Mouse (Mus musculus): ENCODE data around the gene Zfyve27.

Gene Zfyve27

GRCm38 (mm10) chr19:42163764-42164163 is at the start of gene Zfyve27:
Zfyve27 (plus strand) TSS chr19:42163951.
- DNase-seq (ENCODE audit: low read depth, low spot score) = no peak

GRCm38 (mm10) chr19:42115783-42116335 is 47.9 kb upstream of the Zfyve27 start:
- no peak for DNase-seq (ENCODE audit: low read depth, low spot score)

GRCm38 (mm10) chr19:42118142-42118541 is 45.6 kb upstream of the Zfyve27 start:
- DNase-seq (ENCODE audit: low read depth, low spot score) = no peak

GRCm38 (mm10) chr19:42118596-42118995 is 45.2 kb upstream of the Zfyve27 start:
- no peak for DNase-seq (ENCODE audit: low read depth, low spot score)

- DNase-seq (ENCODE audit: low read depth, low spot score) = no peak
These were observed 43.3 kb upstream of the Zfyve27 start for GRCm38 (mm10) chr19:42120451-42120850.

- DNase-seq (ENCODE audit: low read depth, low spot score) = no peak
These were observed 39.1 kb upstream of the Zfyve27 start for GRCm38 (mm10) chr19:42124684-42125083.

- no peak for DNase-seq (ENCODE audit: low read depth, low spot score)
These were observed 38.1 kb upstream of the Zfyve27 start for GRCm38 (mm10) chr19:42125501-42126218.

GRCm38 (mm10) chr19:42126219-42126605 is 37.5 kb upstream of the Zfyve27 start:
- no peak for DNase-seq (ENCODE audit: low read depth, low spot score)

- no peak for DNase-seq (ENCODE audit: low read depth, low spot score)
These were observed 36.7 kb upstream of the Zfyve27 start for GRCm38 (mm10) chr19:42127024-42127423.

GRCm38 (mm10) chr19:42128052-42128740 is 35.6 kb upstream of the Zfyve27 start:
- DNase-seq (ENCODE audit: low read depth, low spot score) = peak; percentile 35

GRCm38 (mm10) chr19:42128787-42129508 is 34.8 kb upstream of the Zfyve27 start, which contains the start of gene Avpi1:
Avpi1 (minus strand) TSS chr19:42129059.
- DNase-seq (ENCODE audit: low read depth, low spot score) = peak; percentile 96

GRCm38 (mm10) chr19:42129509-42130293 is 34.0 kb upstream of the Zfyve27 start:
- no peak for DNase-seq (ENCODE audit: low read depth, low spot score)

GRCm38 (mm10) chr19:42130294-42130606 is 33.5 kb upstream of the Zfyve27 start:
- no peak for DNase-seq (ENCODE audit: low read depth, low spot score)

- no peak for DNase-seq (ENCODE audit: low read depth, low spot score)
These were observed 32.6 kb upstream of the Zfyve27 start for GRCm38 (mm10) chr19:42131101-42131500.

GRCm38 (mm10) chr19:42135070-42135469 is 28.7 kb upstream of the Zfyve27 start:
- DNase-seq (ENCODE audit: low read depth, low spot score) = no peak

GRCm38 (mm10) chr19:42136126-42136525 is 27.6 kb upstream of the Zfyve27 start:
- no peak for DNase-seq (ENCODE audit: low read depth, low spot score)

GRCm38 (mm10) chr19:42137167-42137672 is 26.5 kb upstream of the Zfyve27 start:
- no peak for DNase-seq (ENCODE audit: low read depth, low spot score)

- DNase-seq (ENCODE audit: low read depth, low spot score) = no peak
These were observed 25.1 kb upstream of the Zfyve27 start for GRCm38 (mm10) chr19:42138517-42139285.

- no peak for DNase-seq (ENCODE audit: low read depth, low spot score)
These were observed 23.8 kb upstream of the Zfyve27 start for GRCm38 (mm10) chr19:42139724-42140517.

GRCm38 (mm10) chr19:42141998-42142397 is 21.8 kb upstream of the Zfyve27 start:
- no peak for DNase-seq (ENCODE audit: low read depth, low spot score)
